Mouse (Mus musculus) megakaryocyte, embryonic 14.5 days (primary cell): ENCODE data around the gene Aip.

Source experiments
- FLI1 ChIP-seq: IDR thresholded peaks from 2 replicates; pipeline ENCODE4 v1.6.1; 2012; ENCODE audit warnings: low read length, inconsistent platforms, mixed read lengths
- GATA1 ChIP-seq: IDR thresholded peaks from 3 replicates; pipeline ENCODE4 v1.6.1; 2012; ENCODE audit warnings: mixed read lengths, low read length, inconsistent platforms, borderline replicate concordance

DNA sequence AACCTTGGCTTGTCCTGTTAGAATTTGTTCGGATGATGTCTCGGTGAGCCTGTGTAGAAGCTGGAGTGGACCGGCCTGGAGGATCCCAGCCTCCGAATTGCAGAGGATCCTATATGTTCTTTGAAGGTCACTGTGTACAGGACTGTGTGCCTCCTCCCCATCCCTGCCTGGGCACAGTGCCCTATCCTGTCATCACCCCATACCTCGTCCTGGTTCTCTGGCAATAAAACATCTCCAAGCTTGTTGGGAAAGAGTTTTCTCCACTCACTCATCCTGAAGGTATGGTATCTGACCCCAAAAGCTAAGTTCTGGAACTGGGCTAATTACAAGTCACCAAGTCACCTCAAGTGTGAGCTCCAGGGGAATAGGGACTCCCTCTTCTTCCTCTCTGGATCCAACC lies 38.6 kb downstream of the Aip start:
- TF ChIP-seq GATA1 (no peak), FLI1 (no peak)
